Mouse (Mus musculus) heart, embryonic 10.5 days (tissue): Measurements from ENCODE around the gene Trmo. TPM values are rescaled to one million over a fixed set of nuclear protein-coding genes. Genes with fewer than 3 reads are reported as not detected.

Experiments used
- DNase-seq: peaks from one replicate; pipeline ENCODE4 v3.0.0-alpha.2; 2017; ENCODE audit warnings: low spot score
- H3K27ac ChIP-seq: fragments of 300-500 bp; sonication (generic); 2 replicates; pipeline ENCODE4 v1.5.1; 2016; ENCODE audit warnings: mild to moderate bottlenecking
- H3K27me3 ChIP-seq: fragments of 300-500 bp; sonication (generic); 2 replicates; pipeline ENCODE4 v1.6.1; 2016; ENCODE audit warnings: mild to moderate bottlenecking; ENCODE audit not compliant: poor library complexity, insufficient read depth, severe bottlenecking
- H3K36me3 ChIP-seq: fragments of 300-500 bp; sonication (generic); 2 replicates; pipeline ENCODE4 v1.6.1; 2016; ENCODE audit warnings: mild to moderate bottlenecking, moderate library complexity
- H3K4me1 ChIP-seq: fragments of 300-500 bp; sonication (generic); 2 replicates; pipeline ENCODE4 v1.6.1; 2016; ENCODE audit warnings: mild to moderate bottlenecking
- H3K4me3 ChIP-seq: fragments of 300-500 bp; sonication (generic); 2 replicates; pipeline ENCODE4 v1.5.1; 2016; ENCODE audit warnings: mild to moderate bottlenecking, moderate library complexity
- H3K9me3 ChIP-seq: fragments of 300-500 bp; sonication (generic); 2 replicates; pipeline ENCODE4 v1.6.1; 2016; ENCODE audit warnings: mild to moderate bottlenecking, moderate library complexity
- WGBS: fragments of 180-500 bp; shearing (Covaris S2); methylation state at CpG from one replicate; pipeline ENCODE4 v1.1.7; 2016; 5-methylcytosine and 5-hydroxymethylcytosine counted together
- polyA plus RNA-seq: library from polyadenylated mRNA; unstranded; fragments of >200 nt; fragmentation: Nextera tagmentation; extraction: Ambion mirVana; gene quantifications from 2 replicates; pipeline ENCODE4 v1.2.1, GENCODE M21; 2016

Trmo gene
- polyA plus RNA-seq, 1 experiment from 2014 or later, result 11.6 TPM

DNA sequence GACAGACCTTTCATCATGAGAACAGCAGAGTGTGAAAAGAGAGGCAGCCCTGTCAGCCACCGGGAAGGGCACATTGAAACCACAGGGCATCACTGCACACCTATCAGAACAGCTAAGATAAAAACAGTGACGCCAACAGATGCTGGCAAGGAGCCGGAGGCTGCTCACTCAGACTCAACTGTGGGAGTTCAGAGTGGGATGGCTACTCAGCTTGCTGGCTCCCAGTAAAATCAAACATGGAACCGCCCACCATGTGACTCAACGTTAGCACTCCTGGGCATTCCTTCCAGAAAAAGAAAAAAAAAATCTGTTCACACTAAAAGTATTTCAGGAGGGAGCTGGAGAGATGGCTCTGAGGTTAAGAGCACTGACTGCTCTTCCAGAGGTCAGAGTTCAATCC, 28.0 kb downstream of the Trmo start:
- WGBS, result 41% methylated on average over 5 of the region's 5 CpGs
- no peak overlapping the region for H3K4me3 ChIP-seq
- no peak for DNase-seq

DNA sequence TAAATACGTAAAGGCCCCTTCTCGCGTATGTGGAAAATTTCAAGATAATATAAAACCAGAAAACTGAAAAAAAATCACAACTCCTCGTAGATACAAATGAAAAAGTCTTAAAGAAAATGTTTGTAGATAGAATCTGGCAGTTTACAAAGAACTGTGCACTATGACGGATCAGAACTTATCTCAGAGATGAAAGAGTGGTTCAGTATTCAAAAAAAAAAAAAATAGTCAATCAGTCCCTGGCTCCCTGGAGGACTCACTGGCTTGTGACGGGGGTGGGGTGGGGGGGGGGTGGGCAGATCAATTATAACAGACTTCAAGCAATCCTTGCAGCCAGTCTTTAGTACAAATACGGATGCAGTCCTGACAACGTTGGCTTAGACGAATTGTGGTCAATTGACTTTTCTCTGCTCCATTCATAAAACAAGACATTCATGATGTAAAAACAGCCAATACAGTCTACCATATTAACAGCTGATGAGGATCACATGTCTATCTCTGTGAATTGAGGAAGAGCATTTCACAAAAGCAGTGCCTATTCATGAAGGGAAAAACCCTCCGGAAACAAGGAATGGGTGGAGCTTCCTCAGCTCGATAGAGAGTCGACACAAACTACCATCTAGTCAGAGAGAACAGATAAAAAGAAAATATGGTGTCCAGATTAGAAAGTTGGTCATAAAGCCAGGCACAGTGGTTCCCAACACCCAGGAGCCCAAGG, 29.5 kb downstream of the Trmo start:
- H3K4me3 ChIP-seq, result no peak overlapping the region
- H3K9me3 ChIP-seq, result no peaks in the 10 kb centered on the region
- H3K27me3 ChIP-seq, result peaks cover 31% of the 10 kb centered on the region
- no peaks in the 10 kb centered on the region for H3K36me3 ChIP-seq
- H3K27ac ChIP-seq, result no peak overlapping the region
- H3K4me1 ChIP-seq, result no peaks in the 10 kb centered on the region
- no peak for DNase-seq
- WGBS, result 71% methylated on average over 12 of the region's 12 CpGs

More for the DNA sequence above, 28.0 kb downstream of the Trmo start:
- H3K27ac ChIP-seq, result no peak overlapping the region
- no peaks in the 10 kb centered on the region for H3K36me3 ChIP-seq
- peaks cover 27% of the 10 kb centered on the region for H3K27me3 ChIP-seq
- no peaks in the 10 kb centered on the region for H3K9me3 ChIP-seq
- H3K4me1 ChIP-seq, result no peaks in the 10 kb centered on the region

DNA sequence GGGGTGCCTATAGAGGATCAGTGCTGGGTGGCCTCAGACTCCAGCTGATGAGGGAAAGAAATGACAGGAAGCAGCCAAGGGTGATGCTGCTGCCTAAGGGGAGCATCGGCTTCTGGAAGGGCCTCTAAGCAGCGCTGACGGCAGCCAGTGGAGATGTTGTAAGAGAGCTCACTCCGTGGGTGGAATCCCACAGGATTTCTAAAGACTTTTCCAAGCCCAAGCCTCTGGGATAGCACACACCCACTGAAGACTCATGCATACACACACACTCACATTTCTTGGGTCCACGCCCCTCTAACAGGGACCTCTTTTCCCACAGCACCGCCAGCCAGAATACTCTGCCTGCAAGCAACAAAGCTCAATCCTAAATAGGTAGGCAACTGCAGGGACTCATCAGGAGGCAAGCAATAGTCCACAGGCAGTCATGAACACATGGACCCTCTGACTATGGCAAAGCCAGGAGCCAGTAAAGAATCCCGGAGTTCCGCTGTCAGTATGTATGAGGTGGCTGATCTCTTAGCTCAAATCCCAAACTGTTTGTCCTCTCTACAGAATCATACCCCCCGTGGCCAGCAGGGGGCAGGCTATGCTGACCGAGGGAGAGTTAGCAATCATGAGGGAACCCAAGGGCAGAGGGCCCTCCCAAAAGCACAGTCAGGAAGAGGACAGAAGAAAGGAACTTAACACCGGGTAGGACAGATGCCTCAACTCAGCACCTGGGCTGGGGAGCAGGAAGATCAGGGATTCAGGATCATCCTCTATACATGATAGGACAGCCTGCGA, 32.7 kb downstream of the Trmo start:
- H3K4me3 ChIP-seq, result no peak overlapping the region
- 45% methylated on average over 12 of the region's 12 CpGs for WGBS
- peak; percentile 83 for DNase-seq

DNA sequence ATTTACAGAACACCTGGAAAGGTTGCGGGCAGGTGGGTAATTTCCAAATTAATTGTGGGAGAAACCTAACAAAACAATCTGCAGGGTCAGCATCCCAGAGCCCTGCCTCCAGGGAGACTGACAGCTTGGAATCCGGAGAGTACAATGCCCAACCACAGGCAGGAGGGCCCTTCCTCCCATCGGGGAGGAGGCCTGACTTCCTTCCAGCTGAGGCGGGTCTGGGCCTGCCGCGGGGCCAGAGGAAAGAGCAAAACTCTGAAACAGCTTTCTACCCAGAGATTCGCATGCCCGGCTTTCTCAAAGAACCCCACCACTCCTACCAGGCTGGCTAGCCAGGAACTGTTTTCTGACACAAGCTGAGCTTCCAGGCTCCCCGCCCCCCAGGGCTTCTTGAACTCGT, 36.2 kb downstream of the Trmo start:
- no peak for DNase-seq
- no peak overlapping the region for H3K27ac ChIP-seq
- WGBS, result 14% methylated on average over 10 of the region's 10 CpGs

More for the DNA sequence above, 32.7 kb downstream of the Trmo start:
- no peak overlapping the region for H3K27ac ChIP-seq
- H3K36me3 ChIP-seq, result no peaks in the 10 kb centered on the region
- peaks cover 15% of the 10 kb centered on the region for H3K4me1 ChIP-seq
- peaks cover 60% of the 10 kb centered on the region for H3K27me3 ChIP-seq
- H3K9me3 ChIP-seq, result no peaks in the 10 kb centered on the region

DNA sequence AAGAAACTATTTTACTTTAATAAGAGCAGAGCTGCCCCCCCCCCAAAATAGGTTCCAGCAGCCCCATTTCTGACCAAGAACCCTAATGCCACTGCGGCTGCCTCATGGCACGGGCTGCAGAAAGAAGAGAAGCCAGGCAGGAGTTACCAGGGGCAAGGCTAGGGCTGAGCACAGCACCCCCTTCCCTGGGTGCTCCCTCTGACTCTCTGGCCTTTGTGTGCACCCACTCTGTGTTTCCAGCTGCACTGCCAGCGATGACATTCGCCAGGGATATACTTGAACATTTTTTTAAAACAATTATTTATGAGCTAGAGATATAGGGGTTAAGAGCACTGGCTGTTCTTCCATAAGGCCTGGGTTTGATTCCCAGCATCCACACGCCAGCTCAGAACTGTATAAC, 39.7 kb downstream of the Trmo start:
- Histone ChIP-seq H3K9me3 (no peaks in the 10 kb centered on the region), H3K27ac (no peak overlapping the region)
- 41% methylated on average over 5 of the region's 5 CpGs for WGBS

More for the DNA sequence above, 36.2 kb downstream of the Trmo start:
- Histone ChIP-seq H3K4me3 (no peak overlapping the region), H3K4me1 (peaks cover 15% of the 10 kb centered on the region), H3K9me3 (no peaks in the 10 kb centered on the region), H3K27me3 (peaks cover 94% of the 10 kb centered on the region), H3K36me3 (no peaks in the 10 kb centered on the region)

DNA sequence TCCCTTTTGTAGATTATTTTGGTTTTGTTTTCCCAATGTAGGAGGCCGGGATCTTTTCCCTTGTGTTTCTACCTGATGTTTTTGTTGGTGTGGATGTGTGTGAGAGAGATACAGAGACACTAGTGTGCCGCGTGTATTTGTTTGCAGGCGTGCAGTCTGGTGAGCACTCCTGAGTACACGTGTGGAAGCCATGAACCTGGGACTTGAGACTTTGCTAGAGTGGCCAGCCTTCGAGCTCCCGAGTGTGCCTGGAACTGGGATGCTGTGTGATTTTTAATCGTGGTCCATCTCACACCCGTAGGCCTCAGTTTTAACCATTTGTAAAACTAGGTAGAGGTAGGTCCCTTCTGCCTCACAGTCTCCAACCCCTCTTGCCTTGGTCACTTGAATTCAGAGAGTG, 40.3 kb downstream of the Trmo start:
- no peaks in the 10 kb centered on the region for H3K36me3 ChIP-seq
- DNase-seq, result peak; percentile 64
- peaks cover 27% of the 10 kb centered on the region for H3K4me1 ChIP-seq
- H3K27me3 ChIP-seq, result peaks cover 100% of the 10 kb centered on the region
- no peak overlapping the region for H3K4me3 ChIP-seq
- 29% methylated on average over 9 of the region's 9 CpGs for WGBS
- H3K27ac ChIP-seq, result no peak overlapping the region
- H3K9me3 ChIP-seq, result no peaks in the 10 kb centered on the region

More for the DNA sequence above, 39.7 kb downstream of the Trmo start:
- DNase-seq, result peak; percentile 66
- H3K4me3 ChIP-seq, result no peak overlapping the region
- H3K4me1 ChIP-seq, result peaks cover 21% of the 10 kb centered on the region
- H3K27me3 ChIP-seq, result peaks cover 97% of the 10 kb centered on the region
- no peaks in the 10 kb centered on the region for H3K36me3 ChIP-seq

DNA sequence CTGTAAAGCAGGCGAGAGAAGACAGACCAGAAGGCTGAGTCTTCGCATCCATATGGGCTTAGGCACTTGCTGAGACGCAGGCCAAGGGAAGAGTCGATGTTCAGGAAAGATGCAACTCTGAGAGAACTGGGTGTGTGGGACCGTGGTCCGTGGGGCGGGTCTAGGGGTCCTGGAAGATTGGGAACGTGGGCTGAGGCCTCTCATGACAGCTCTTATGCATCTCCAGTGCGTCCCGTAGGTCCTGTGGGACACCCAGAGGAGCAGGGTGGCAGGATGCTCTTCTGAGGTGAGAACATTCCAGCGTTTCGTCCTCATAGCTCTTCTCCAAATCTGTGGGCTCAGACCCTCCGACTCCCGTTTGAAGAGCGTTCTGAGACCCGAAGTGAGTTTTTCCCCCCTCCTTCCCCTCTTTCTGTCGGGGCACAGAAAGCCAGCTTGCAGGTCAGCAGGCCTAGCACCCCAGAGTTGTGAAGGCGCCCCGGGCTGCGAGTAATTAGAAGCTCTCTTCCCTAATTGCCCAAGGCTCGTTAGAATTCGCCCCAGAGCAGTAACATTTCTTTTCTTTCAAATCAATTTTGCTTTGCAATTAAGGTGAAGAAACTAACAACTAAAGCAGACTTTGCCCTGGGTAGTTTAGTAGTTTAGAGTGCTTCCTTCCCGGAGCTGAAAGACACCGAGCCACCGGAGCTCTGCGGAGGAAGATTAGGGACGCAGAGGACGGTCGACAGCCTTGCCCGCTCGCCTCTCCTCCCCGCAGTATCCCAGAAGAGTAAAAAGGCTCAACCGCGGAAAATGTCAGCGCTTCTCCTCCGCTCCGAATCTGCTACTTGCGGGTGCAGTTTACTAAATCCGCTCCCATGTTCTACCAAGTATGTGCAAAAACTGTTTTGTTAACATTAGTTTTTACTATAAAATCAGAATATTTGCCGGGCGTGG, 41.4 kb downstream of the Trmo start:
- H3K27ac ChIP-seq, result no peak overlapping the region
- H3K27me3 ChIP-seq, result peaks cover 100% of the 10 kb centered on the region
- peaks cover 24% of the 10 kb centered on the region for H3K4me1 ChIP-seq
- no peaks in the 10 kb centered on the region for H3K36me3 ChIP-seq
- no peaks in the 10 kb centered on the region for H3K9me3 ChIP-seq
- H3K4me3 ChIP-seq, result no peak overlapping the region
- 2% methylated on average over 41 of the region's 41 CpGs for WGBS
- DNase-seq, result no peak

DNA sequence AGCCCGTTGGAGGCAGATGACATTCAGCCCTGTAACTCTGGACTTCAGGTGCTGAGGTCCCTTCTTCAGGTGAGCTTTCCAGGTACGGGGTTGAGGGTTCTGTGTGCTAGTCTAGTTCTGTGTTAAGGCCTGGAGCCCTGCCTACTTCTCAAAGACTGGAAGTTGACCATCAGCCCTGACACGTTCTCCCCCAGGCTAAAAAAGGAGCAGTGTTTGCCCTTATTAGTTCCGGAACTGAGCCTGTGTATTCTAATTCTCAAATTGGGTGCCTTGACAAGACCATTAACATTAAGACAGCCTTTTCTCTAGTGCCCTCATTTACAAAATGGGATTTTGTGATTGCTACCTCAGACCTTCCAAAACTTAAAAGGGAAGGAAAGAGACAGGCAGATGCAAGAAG, 42.1 kb downstream of the Trmo start:
- 8% methylated on average over 4 of the region's 4 CpGs for WGBS
- Histone ChIP-seq H3K27ac (no peak overlapping the region), H3K27me3 (peaks cover 100% of the 10 kb centered on the region), H3K9me3 (no peaks in the 10 kb centered on the region), H3K36me3 (no peaks in the 10 kb centered on the region), H3K4me3 (no peak overlapping the region), H3K4me1 (peaks cover 23% of the 10 kb centered on the region)
- DNase-seq, result no peak

DNA sequence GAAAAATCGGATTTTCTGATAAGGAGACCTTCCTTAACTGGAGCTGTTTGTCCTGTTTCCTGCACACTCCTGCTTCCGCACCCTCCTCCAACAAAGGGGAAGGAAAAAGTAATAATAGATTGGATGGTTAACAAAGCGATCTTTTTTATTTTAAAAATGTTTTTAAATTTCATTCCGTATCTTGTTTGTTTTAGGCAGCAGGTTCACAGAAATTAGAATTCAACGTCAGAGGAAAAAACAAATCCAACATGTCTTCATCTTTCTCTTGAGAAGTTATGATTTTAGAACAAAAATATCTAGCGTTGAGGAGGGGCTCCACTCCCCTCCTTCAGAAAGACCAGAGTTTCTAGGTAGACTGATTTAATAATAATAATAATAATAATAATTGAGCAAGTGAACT, 43.0 kb downstream of the Trmo start:
- Histone ChIP-seq H3K36me3 (no peaks in the 10 kb centered on the region), H3K27me3 (peaks cover 100% of the 10 kb centered on the region), H3K27ac (no peak overlapping the region), H3K4me3 (no peak overlapping the region), H3K4me1 (peaks cover 23% of the 10 kb centered on the region), H3K9me3 (no peaks in the 10 kb centered on the region)
- 28% methylated on average over 6 of the region's 6 CpGs for WGBS
- no peak for DNase-seq

DNA sequence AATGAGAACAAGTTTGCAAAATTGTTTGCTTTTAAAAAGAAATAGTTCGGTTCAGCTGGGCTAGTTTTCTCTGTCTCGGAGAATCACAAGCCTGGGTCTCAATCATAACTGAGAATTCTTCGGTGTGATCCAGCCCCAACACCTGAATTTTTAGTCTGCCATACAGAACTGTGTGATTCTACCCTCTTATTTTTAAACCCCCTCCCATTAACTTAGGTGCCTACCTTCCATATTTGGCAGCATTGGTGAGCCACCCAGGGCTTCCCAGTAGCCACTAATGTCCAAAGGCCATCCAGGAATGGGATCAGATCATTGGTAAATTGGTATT, 43.5 kb downstream of the Trmo start:
- DNase-seq, result no peak
- Histone ChIP-seq H3K9me3 (no peaks in the 10 kb centered on the region), H3K36me3 (no peaks in the 10 kb centered on the region), H3K27me3 (peaks cover 100% of the 10 kb centered on the region), H3K4me1 (peaks cover 23% of the 10 kb centered on the region), H3K4me3 (no peak overlapping the region), H3K27ac (no peak overlapping the region)
- 21% methylated on average over 3 of the region's 3 CpGs for WGBS

DNA sequence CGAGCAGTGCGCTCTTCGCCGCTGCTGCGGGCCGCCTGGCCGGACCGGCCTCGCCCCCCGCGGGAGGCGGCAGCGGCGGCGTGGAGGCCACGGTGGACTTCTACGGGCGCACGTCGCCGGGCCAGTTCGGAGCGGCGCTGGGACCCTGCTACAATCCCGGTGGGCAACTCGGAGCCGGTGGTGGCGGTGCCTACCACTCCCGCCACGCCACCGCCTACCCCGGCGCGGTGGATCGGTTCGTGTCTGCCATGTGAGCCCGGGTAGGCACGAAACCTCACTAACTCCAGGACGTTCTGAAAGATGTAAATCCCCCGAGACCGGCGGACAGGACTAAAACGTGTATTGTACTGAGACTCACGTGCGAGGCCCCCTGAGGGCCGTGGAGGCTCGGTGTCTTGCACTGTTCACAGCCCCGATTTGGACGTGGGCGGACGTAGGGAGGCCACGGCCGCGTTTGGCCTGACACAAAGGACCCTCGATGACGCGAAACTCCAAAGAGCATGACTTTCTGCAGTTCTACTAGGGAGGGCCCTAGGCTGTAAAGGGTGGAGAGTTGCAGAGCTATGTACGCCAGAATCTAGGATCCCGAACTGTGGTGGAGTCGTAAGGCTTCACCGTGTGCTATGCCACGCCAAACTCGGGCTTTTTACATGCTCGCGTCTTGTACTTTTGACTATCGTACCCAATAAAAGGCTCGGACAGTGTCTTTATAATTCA, 44.0 kb downstream of the Trmo start:
- H3K27me3 ChIP-seq, result peaks cover 100% of the 10 kb centered on the region
- DNase-seq, result no peak
- no peaks in the 10 kb centered on the region for H3K36me3 ChIP-seq
- no peaks in the 10 kb centered on the region for H3K9me3 ChIP-seq
- 3% methylated on average over 66 of the region's 67 CpGs for WGBS
- H3K27ac ChIP-seq, result 0 out of 2 replicates have a peak overlapping the region, but pooled peaks have one; percentile 29
- H3K4me3 ChIP-seq, result peak overlapping the region; percentile 54
- H3K4me1 ChIP-seq, result peaks cover 23% of the 10 kb centered on the region

DNA sequence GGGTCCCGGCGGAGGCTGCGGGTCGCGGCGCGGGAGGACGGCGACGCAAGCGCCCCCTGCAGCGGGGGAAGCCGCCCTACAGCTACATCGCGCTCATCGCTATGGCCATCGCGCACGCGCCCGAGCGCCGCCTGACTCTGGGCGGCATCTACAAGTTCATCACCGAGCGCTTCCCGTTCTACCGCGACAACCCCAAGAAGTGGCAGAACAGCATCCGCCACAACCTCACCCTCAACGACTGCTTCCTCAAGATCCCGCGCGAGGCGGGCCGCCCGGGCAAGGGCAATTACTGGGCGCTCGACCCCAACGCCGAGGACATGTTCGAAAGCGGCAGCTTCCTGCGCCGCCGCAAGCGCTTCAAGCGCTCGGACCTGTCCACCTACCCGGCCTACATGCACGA, 44.9 kb downstream of the Trmo start:
- Histone ChIP-seq H3K27ac (no peak overlapping the region; the same call in 1 of the 2 replicates), H3K36me3 (no peaks in the 10 kb centered on the region), H3K9me3 (no peaks in the 10 kb centered on the region), H3K4me3 (peak overlapping the region; percentile 54), H3K27me3 (peaks cover 100% of the 10 kb centered on the region), H3K4me1 (peaks cover 26% of the 10 kb centered on the region)
- DNase-seq, result no peak
- under 1% methylated on average over 51 of the region's 51 CpGs for WGBS
